Mouse (Mus musculus): Measurements from ENCODE around the gene Cotl1.

Gene Cotl1

DNA sequence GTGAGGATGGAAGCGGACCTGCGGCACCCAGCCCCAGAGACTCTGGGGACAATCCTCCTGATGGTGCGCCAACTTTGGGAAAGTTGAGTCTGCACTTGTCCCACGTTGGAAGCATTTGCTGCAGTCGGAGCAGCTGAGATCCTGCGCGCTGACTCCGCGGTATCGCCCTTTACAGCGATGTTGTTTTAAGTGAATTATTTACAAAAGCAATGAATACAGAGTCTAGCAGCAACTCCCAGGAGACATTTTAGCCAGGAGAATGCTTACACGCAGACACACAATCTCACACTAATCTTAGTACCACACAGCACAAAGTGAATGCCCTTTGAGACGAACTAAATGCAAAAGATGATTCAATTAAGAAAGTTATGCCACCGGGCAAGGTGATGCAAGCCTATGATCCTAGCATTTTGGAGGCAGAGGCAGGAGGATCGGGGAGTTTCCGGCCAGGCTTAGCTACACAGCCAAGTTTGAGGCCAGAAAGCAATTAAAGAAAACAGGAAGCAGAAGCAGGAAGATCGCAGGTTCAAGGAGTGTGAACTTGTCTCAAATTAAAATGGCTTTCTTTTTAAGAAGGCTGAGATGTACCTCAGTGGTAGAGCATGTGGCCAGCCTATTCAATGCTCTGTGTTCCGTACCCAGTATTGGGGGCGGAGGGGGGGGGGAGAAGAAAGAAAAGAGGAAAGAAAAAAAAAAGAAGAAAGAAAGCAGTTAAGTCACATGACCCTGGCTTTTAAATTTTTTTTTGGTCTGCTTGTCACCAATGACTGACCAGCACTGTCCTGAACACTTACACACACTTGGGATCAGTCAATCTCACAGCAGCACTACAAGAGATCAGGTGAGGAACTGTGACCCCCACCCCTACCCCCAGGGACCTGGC, 2.0 kb downstream of the Cotl1 start:
- peak; percentile 69 for DNase-seq (ENCODE audit: low read depth)

- peak; percentile 60 for DNase-seq (ENCODE audit: low read depth)
These were observed 2.7 kb downstream of the Cotl1 start for GRCm38 (mm10) chr8:119837553-119838071.

GRCm38 (mm10) chr8:119836831-119837230, 3.5 kb downstream of the Cotl1 start:
- DNase-seq (ENCODE audit: low read depth): no peak

DNA sequence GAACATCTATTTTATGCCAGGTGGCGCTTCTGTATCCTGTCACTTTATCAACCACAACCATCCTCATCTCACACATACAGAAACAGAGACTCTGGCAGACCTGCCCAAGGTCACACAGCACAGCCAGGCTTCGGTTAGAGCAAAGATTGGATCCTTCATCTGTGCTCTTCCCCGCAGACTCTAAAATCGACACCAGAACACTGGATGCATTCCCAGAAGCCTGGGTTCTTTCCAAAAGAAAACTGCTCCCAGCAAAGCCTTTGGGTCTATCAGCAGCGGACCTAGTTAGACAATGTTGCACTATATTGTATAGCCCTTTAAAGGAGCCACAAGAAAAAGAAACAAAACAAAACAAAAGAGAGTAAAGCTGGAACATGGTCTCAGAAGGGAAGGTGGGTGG, 5.1 kb downstream of the Cotl1 start:
- DNase-seq (ENCODE audit: low read depth): peak; percentile 39

DNA sequence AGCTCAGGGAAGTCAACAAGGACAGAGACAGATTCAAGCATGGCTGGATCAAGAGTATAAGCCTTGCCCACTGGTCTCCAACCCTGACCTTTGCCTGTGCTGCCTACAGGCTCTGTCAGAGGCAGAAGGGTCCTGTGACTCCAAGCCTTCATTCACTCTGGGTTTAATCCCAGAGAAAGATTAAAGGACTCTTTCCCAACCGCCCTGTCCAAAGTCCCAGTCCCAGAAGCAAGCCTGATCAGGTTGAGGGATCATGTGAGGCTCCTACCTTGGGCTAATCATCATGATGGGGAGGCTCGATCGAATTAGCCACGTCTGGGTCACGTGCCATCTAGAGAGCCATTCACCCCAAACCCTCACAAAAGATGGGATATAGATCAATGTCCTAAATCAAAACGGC, 5.7 kb downstream of the Cotl1 start:
- no peak for DNase-seq (ENCODE audit: low read depth)

GRCm38 (mm10) chr8:119832931-119833330, 7.4 kb downstream of the Cotl1 start:
- peak; percentile 37 for DNase-seq (ENCODE audit: low read depth)

DNA sequence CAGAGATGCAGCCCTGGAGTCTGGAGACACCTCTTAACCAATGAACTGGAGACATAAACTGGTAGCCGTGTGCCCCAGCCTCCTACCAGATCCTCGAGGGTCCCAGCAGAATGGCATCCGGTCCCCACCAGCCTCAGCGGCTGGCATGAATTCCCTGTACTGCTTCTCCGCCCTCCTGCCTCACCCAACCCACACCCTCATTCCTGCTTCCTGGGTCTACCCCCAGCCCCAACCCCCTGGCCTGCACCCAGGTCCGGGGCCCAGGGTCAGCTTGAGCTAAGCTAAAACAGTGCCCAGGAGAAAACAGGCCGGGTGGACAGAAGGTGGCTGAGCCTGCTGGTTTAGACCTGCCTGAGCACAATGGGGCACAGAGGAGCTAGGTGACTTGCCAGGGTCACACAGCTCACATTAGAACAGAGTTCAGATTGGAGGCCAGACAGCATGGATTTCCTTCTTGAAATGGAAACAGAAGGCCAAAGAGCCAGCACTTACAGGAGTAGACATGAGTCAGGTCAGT, 8.2 kb downstream of the Cotl1 start:
- peak; percentile 53 for DNase-seq (ENCODE audit: low read depth)

DNA sequence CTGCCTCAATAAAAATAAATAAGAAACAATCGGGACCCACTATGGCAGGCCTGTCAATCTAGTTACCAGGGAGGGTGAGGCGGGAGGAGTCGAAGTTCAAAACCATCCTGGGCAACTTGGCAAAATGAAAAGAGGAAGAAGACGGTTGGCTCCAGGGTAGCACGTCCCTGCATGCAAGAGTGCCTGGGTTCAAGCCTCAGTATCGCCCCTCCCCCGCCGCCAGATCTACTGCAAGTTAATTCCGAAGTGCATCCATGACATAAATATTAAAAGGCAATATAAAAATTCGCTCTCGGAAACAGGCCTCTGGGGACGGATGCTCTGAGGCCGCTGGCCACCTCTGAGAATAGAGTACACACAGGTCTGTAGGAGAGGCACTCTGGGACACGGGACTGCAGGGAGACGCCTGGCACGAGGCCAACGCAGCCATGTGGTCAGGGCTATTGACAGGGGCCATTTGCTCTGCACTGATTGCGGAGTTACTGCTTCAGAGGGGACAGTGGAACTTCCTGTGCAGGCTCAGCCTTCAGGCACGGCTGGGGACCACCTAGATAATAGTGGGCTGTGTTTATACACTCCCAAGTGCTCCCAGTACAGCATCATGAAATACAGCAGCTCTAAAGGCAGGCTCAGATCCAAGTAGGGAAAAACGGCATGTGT, 8.9 kb downstream of the Cotl1 start:
- DNase-seq (ENCODE audit: low read depth): no peak

DNA sequence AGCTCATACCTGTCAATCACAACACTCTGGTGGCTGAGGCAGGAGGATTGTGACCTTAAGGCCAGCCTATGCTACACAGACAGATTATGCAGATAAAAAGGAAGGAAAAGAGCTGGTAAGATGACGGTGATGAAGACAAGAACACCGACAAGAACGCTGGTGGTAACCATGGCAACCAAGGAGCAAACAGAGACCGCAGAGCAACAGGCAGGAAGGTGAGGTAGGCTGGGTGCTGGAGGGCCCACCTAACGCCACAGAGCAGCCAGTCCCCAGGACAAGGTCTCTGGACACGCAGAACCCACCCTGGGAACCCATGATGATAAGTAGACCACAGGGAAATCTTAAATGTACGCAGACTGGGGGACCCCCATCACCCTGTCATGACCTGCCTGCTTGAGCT, 9.8 kb downstream of the Cotl1 start:
- peak; percentile 96 for DNase-seq (ENCODE audit: low read depth)

DNA sequence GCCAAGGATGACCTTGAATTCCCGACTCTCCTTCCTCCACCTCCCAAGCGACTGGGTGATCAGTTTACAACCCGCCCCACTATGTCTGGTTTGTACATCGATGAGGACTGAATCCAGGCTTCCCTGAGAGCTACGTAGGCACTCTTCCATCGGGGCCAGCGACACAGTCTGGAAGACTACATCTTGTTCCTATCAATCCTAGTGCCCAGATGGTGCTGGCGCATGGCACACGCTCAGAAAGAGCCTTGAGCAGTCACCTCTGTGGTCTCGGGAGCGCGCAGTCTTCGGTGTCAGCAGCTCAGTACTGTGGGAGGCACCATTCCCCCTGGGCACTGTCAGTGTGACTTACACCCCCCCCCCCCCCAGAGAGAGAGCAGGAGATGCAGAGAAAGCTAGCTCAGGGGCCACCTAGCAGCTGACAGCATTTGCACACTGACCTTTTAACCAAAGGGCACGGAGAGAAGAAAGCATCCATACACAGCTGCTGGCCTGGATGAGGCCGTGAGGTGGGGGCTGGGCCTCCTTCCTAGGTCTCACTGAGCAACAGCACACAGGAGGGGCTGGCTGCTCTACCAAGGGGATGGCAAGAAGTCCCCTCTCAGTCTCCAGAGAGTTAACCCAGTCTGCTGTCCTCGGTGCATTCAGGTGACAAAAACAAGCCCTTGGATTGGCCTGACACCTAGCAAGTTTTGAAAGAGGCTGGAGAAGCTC, 10.3 kb downstream of the Cotl1 start:
- DNase-seq (ENCODE audit: low read depth): no peak

DNA sequence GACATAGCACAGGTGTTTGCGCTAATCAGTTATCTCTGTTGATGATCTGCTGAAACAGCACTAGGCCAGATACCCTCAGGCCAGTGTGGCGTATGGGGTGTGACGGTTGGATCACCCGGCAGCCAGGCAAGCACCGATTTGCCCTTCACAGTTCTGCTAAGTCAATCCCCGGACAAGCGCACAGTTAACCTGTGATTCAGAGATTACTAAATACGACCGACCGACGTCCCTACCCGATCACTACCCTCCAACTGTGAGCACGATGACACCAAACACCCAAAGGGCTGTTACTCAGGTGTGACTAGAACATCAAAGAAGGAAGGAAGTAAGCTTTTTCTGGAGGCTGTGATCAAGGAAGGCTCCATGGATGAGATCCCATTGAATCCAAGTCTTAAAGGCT, 10.9 kb downstream of the Cotl1 start:
- DNase-seq (ENCODE audit: low read depth): peak; percentile 50

DNA sequence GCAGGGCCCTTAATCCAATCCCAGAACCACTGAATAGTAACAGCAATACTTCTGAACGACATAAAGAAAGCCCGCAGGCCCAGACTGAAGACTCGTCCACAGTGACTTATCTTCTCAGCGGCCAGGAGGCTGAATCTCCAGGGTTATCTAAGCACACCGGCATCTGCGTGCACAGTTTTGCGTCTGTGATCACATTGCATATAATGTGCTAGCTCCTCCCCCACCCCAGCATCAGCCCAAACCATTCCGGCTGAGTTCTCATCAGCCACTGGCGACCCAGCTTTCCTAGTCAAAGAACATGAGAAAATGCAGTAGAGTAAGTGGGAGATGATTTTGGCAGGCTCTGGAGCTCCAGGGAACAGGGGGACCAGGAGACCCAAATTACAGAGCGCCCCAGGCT, 11.3 kb downstream of the Cotl1 start:
- no peak for DNase-seq (ENCODE audit: low read depth)

DNA sequence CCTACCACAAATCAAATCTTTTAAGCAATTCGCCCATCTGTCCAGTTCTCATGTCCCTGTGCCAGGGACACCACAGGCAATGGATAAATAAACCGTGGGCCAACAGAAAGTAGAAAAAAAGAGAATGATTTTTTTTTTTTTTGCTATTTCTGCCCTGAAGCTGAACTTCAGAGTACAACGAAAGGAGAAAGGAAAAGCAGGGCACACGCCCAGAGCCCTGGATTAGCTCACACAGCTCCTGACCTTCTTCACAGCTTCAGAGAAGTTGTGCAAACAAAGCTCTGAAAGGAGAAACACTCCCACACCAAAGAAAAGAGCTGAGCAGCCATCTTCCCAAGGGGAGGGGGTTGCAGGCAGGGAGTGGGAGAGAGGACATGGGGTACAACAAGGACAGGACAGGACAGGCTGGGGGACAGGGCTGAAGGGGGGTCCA, 12.6 kb downstream of the Cotl1 start:
- DNase-seq (ENCODE audit: low read depth): no peak

- no peak for DNase-seq (ENCODE audit: low read depth)
These were observed 13.4 kb downstream of the Cotl1 start for GRCm38 (mm10) chr8:119826982-119827381.

- no peak for DNase-seq (ENCODE audit: low read depth)
These were observed 14.2 kb downstream of the Cotl1 start for GRCm38 (mm10) chr8:119825950-119826730.

- DNase-seq (ENCODE audit: low read depth): no peak
These were observed 15.5 kb downstream of the Cotl1 start for GRCm38 (mm10) chr8:119824809-119825273.

DNA sequence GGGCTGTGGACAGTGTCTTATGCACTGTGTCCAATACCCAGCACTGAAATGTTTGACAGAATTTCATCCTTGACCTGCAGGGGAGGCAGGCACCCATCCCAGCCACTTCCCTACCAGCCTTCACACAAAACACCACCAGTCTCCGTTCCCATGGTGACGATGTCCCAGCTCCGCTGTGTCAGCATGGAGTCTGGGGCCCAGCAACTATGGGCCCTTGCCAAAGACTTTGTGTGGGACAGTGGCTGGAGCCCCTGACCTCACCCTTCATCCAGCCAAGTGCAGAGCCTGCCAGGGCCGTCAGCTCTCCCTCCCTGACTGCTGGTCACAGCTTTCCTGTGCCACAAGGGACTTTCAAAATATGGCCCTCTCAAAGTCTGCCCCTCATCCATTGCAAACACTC, 16.2 kb downstream of the Cotl1 start:
- no peak for DNase-seq (ENCODE audit: low read depth)

GRCm38 (mm10) chr8:119823278-119823677, 17.1 kb downstream of the Cotl1 start:
- DNase-seq (ENCODE audit: low read depth): no peak

GRCm38 (mm10) chr8:119821691-119822090, 18.7 kb downstream of the Cotl1 start:
- no peak for DNase-seq (ENCODE audit: low read depth)

- no peak for DNase-seq (ENCODE audit: low read depth)
These were observed 20.4 kb downstream of the Cotl1 start for GRCm38 (mm10) chr8:119819976-119820375.

DNA sequence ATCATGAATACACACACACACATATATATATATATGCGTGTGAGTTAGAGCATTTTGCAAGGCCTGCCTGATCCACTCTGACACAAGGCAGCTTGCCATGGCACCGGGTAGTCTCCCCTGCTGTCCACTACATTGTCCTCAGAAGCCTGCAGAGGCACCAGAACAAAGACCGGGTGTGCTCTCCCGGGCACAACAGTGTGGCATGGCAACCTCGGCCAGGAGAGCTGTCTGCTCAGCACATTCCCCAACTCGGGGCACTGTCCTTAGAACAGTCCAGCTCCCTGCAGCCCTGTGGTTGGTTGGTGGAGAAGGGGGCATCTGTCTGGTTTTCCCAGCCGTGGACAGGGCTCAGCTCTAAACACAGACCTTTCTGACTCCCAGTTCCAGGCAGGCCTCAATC, 21.0 kb downstream of the Cotl1 start:
- DNase-seq (ENCODE audit: low read depth): no peak

All from naive thymus-derived CD4-positive, alpha-beta T cell, adult 2 months (primary cell).